Mouse (Mus musculus): Measurements from ENCODE around the gene Ldlrad3.

GRCm38 (mm10) chr2:102201198-102201948 is 15.2 kb upstream of the Ldlrad3 start:
- TF ChIP-seq CTCF (IDR thresholded peaks at IDR 0.05; ENCODE audit: low read depth) (no peak), EP300 (IDR thresholded peaks at IDR 0.05; ENCODE audit: low read depth) (peak; percentile 44; the same call in 1 of the 2 replicates)

All from liver, postnatal 0 days (tissue).